Mouse (Mus musculus) hindbrain, embryonic 11.5 days (tissue): Measurements from ENCODE around the gene Olfr266. TPM values are rescaled to one million over a fixed set of nuclear protein-coding genes. Genes with fewer than 3 reads are reported as not detected.

Source experiments
- ATAC-seq: fragments of 200-750 bp; cut with Nextera tagmentation; 2 replicates; pipeline ENCODE4 v1.8.0; 2017; ENCODE audit warnings: mild to moderate bottlenecking, moderate TSS enrichment, moderate library complexity; ENCODE audit not compliant: low FRiP score
- DNase-seq: peaks from one replicate; pipeline ENCODE4 v3.0.0-alpha.2; 2015; ENCODE audit warnings: low spot score
- H3K27ac ChIP-seq: fragments of 300-500 bp; sonication (generic); 2 replicates; pipeline ENCODE4 v1.5.1; 2014; ENCODE audit warnings: mild to moderate bottlenecking, low read depth, low read length
- H3K27me3 ChIP-seq: fragments of 300-500 bp; sonication (generic); 2 replicates; pipeline ENCODE4 v1.6.1; 2014; ENCODE audit warnings: mild to moderate bottlenecking, low read length, moderate library complexity, mixed read lengths; ENCODE audit not compliant: control insufficient read depth, insufficient read depth
- H3K36me3 ChIP-seq: fragments of 300-500 bp; sonication (generic); 2 replicates; pipeline ENCODE4 v1.6.1; 2014; ENCODE audit warnings: mild to moderate bottlenecking, low read length, moderate library complexity, mixed read lengths; ENCODE audit not compliant: control insufficient read depth, insufficient read depth
- H3K4me1 ChIP-seq: fragments of 300-500 bp; sonication (generic); replicated peaks from 2 replicates; pipeline ENCODE4 v1.6.1; 2014; ENCODE audit warnings: low read length, mixed read lengths; ENCODE audit not compliant: control insufficient read depth, insufficient read depth
- H3K4me2 ChIP-seq: fragments of 300-500 bp; sonication (generic); replicated peaks from 2 replicates; pipeline ENCODE4 v1.6.1; 2014; ENCODE audit warnings: mild to moderate bottlenecking, low read depth, low read length
- H3K4me3 ChIP-seq: fragments of 300-500 bp; sonication (generic); 2 replicates; pipeline ENCODE4 v1.5.1; 2014; ENCODE audit warnings: low read depth, low read length
- H3K9ac ChIP-seq: fragments of 300-500 bp; sonication (generic); 2 replicates; pipeline ENCODE4 v1.6.1; 2014; ENCODE audit warnings: low read depth, low read length
- H3K9me3 ChIP-seq: fragments of 300-500 bp; sonication (generic); 2 replicates; pipeline ENCODE4 v1.6.1; 2016; ENCODE audit warnings: low read length; ENCODE audit not compliant: control insufficient read depth
- WGBS: fragments of 180-500 bp; shearing (Covaris S2); extraction: QIAGEN DNeasy Blood & Tissue Kit; methylation state at CpG from one replicate; pipeline ENCODE4 v1.1.7; 2014; 5-methylcytosine and 5-hydroxymethylcytosine counted together
- polyA plus RNA-seq: library from polyadenylated mRNA; unstranded; fragments of >200 nt; fragmentation: Nextera tagmentation; extraction: Ambion mirVana; gene quantifications from 2 replicates; pipeline ENCODE4 v1.2.1, GENCODE M21; 2014

Olfr266 gene
- polyA plus RNA-seq, 1 experiment from 2014 or later = not detected

GRCm38 (mm10) chr3:106787972-106788371 lies 38.1 kb downstream of the Olfr266 start:
- Histone ChIP-seq H3K9me3 (no peaks in the 10 kb centered on the region), H3K27ac (no peak overlapping the region), H3K4me2 (no peak overlapping the region), H3K4me1 (no peaks in the 10 kb centered on the region), H3K4me3 (no peak overlapping the region), H3K27me3 (no peaks in the 10 kb centered on the region), H3K36me3 (no peaks in the 10 kb centered on the region), H3K9ac (no peak overlapping the region)
- DNase-seq = no peak
- no peak for ATAC-seq

- H3K4me2 ChIP-seq = no peak overlapping the region
These were observed 41.0 kb downstream of the Olfr266 start for GRCm38 (mm10) chr3:106785130-106785529.

GRCm38 (mm10) chr3:106771834-106772233 lies 54.3 kb downstream of the Olfr266 start:
- Histone ChIP-seq H3K36me3 (no peaks in the 10 kb centered on the region), H3K27ac (no peak overlapping the region), H3K4me3 (no peak overlapping the region), H3K27me3 (no peaks in the 10 kb centered on the region), H3K4me2 (no peak overlapping the region), H3K9me3 (no peaks in the 10 kb centered on the region), H3K9ac (no peak overlapping the region), H3K4me1 (no peaks in the 10 kb centered on the region)
- WGBS = 76% methylated on average over 1 of the region's 1 CpGs
- ATAC-seq (no peak), DNase-seq (no peak)

More at GRCm38 (mm10) chr3:106785130-106785529, 41.0 kb downstream of the Olfr266 start:
- Histone ChIP-seq H3K4me1 (no peaks in the 10 kb centered on the region), H3K36me3 (no peaks in the 10 kb centered on the region), H3K9ac (no peak overlapping the region), H3K27ac (no peak overlapping the region), H3K27me3 (no peaks in the 10 kb centered on the region), H3K4me3 (no peak overlapping the region), H3K9me3 (no peaks in the 10 kb centered on the region)
- DNase-seq = no peak
- no peak for ATAC-seq
- WGBS = 81% methylated on average over 3 of the region's 3 CpGs

Other genes starting within 250 kb of the Olfr266 start
- 19.6 and 21.8 TPM in 2 replicates for gene Lrif1, start 141.3 kb downstream of the Olfr266 start, polyA plus RNA-seq
- 4.3 and 4.5 TPM in 2 replicates for gene Cd53, start 36.1 kb downstream of the Olfr266 start, polyA plus RNA-seq
- 4.6 and 4.7 TPM in 2 replicates for gene Kcna3, start 209.9 kb upstream of the Olfr266 start, polyA plus RNA-seq